ENCODE assay signal across 16 mouse cellular contexts in genomic region chr3:103733176-103733575, GRCm38 (mm10). TPM values are rescaled to one million over a fixed set of nuclear protein-coding genes. Genes with fewer than 3 reads are reported as not detected.
A peak's percentile ranks its signal among the peaks of the same experiment; 100 is the strongest.
DNase-seq lines count a peak whose midpoint lies in the region; ATAC-seq and TF ChIP-seq lines count a peak whose summit lies in the region.
"Had no signal": no experiment of that assay in that cellular context is flagged by ENCODE, and none has a peak within 500 bp of the region (broad histone marks: within the 10 kb centered on the region; RNA-seq: fewer than 3 reads in every experiment).

No protein-coding gene starts in this region.

- H3K9me3 ChIP-seq in kidney, embryonic 14.5 days (ENCODE audit: control insufficient read depth, low read length) = no peaks in the 10 kb centered on the region
- H3K9me3 ChIP-seq in midbrain, embryonic 10.5 days (replicated peaks) = peaks cover 6% of the 10 kb centered on the region; the same call in 1 of the 2 replicates
- H3K9me3 ChIP-seq in midbrain, embryonic 11.5 days (ENCODE audit: control insufficient read depth, low read length) = no peaks in the 10 kb centered on the region
- H3K9me3 ChIP-seq in forebrain, postnatal 0 days (ENCODE audit: low read length) = no peaks in the 10 kb centered on the region
- H3K9me3 ChIP-seq in stomach, embryonic 16.5 days (replicated peaks; ENCODE audit: control insufficient read depth, low read length) = no peaks in the 10 kb centered on the region
- H3K9me3 ChIP-seq: liver, embryonic 13.5 days; midbrain, embryonic 12.5 days had no signal

- H3K36me3 ChIP-seq in kidney, embryonic 14.5 days (ENCODE audit: control insufficient read depth, insufficient read depth, low read length) = peaks cover 4% of the 10 kb centered on the region; the same call in 1 of the 2 replicates
- H3K36me3 ChIP-seq in midbrain, embryonic 10.5 days = peaks cover 10% of the 10 kb centered on the region
- H3K36me3 ChIP-seq in midbrain, embryonic 11.5 days (ENCODE audit: control insufficient read depth, insufficient read depth, low read length) = no peaks in the 10 kb centered on the region
- H3K36me3 ChIP-seq in forebrain, postnatal 0 days (ENCODE audit: insufficient read depth) = no peaks in the 10 kb centered on the region
- no peaks in the 10 kb centered on the region for H3K36me3 ChIP-seq in stomach, embryonic 16.5 days (ENCODE audit: control insufficient read depth, insufficient read depth, low read length)
- H3K36me3 ChIP-seq: midbrain, embryonic 12.5 days had no signal

- H3K4me3 ChIP-seq in kidney, embryonic 14.5 days (ENCODE audit: low read length) = no peak overlapping the region
- H3K4me3 ChIP-seq in midbrain, embryonic 10.5 days = no peak overlapping the region
- H3K4me3 ChIP-seq in midbrain, embryonic 11.5 days (ENCODE audit: low read depth, low read length) = no peak overlapping the region
- H3K4me3 ChIP-seq in forebrain, postnatal 0 days (ENCODE audit: low read depth, low read length) = no peak overlapping the region
- H3K4me3 ChIP-seq in stomach, embryonic 16.5 days (replicated peaks; ENCODE audit: low read length) = no peak overlapping the region
- H3K4me3 ChIP-seq: liver, embryonic 13.5 days had no signal

- no peak for TF ChIP-seq CTCF in forebrain, postnatal 0 days (IDR thresholded peaks at IDR 0.05; ENCODE audit: low read depth)

- ATAC-seq in kidney, embryonic 14.5 days (ENCODE audit: low FRiP score, low TSS enrichment) = no peak
- ATAC-seq in midbrain, embryonic 11.5 days (ENCODE audit: low FRiP score) = no peak
- ATAC-seq in forebrain, postnatal 0 days = no peak
- ATAC-seq in stomach, embryonic 16.5 days (ENCODE audit: insufficient read depth, low FRiP score) = no peak
- ATAC-seq: CD4-positive, CD25-positive, alpha-beta regulatory T cell, adult 4 months had no signal

- H3K4me1 ChIP-seq in kidney, embryonic 14.5 days (ENCODE audit: control insufficient read depth, insufficient read depth, low read length) = peaks cover 48% of the 10 kb centered on the region
- peaks cover 56% of the 10 kb centered on the region for H3K4me1 ChIP-seq in midbrain, embryonic 10.5 days
- peaks cover 40% of the 10 kb centered on the region for H3K4me1 ChIP-seq in midbrain, embryonic 11.5 days (ENCODE audit: control insufficient read depth, insufficient read depth, low read length)
- peaks cover 19% of the 10 kb centered on the region for H3K4me1 ChIP-seq in forebrain, postnatal 0 days (ENCODE audit: insufficient read depth)
- H3K4me1 ChIP-seq in stomach, embryonic 16.5 days (ENCODE audit: control insufficient read depth, insufficient read depth, low read length) = peaks cover 45% of the 10 kb centered on the region

- no peaks in the 10 kb centered on the region for H3K27me3 ChIP-seq in kidney, embryonic 14.5 days (ENCODE audit: control insufficient read depth, insufficient read depth, low read length)
- H3K27me3 ChIP-seq in midbrain, embryonic 10.5 days (ENCODE audit: low read depth, poor library complexity, severe bottlenecking) = peaks cover 13% of the 10 kb centered on the region; the same call in 1 of the 2 replicates
- H3K27me3 ChIP-seq in midbrain, embryonic 11.5 days (ENCODE audit: control insufficient read depth, insufficient read depth, low read length) = no peaks in the 10 kb centered on the region
- H3K27me3 ChIP-seq in forebrain, postnatal 0 days (ENCODE audit: insufficient read depth, low read length) = no peaks in the 10 kb centered on the region
- H3K27me3 ChIP-seq in stomach, embryonic 16.5 days (ENCODE audit: control insufficient read depth, insufficient read depth, low read length) = no peaks in the 10 kb centered on the region
- H3K27me3 ChIP-seq: liver, embryonic 13.5 days had no signal

- no peak for DNase-seq in kidney, adult 11 months
- DNase-seq in midbrain, embryonic 10.5 days (ENCODE audit: low spot score) = no peak
- DNase-seq in midbrain, embryonic 11.5 days (ENCODE audit: low spot score, missing footprints) = no peak
- no peak for DNase-seq in forebrain, postnatal 0 days
- DNase-seq in cerebellum, postnatal 36 days = no peak
- DNase-seq in cerebellum, adult 11 months = no peak
- DNase-seq: liver, embryonic 13.5 days; thymus, postnatal 36 days had no signal

- H3K27ac ChIP-seq in kidney, embryonic 14.5 days (ENCODE audit: low read depth, low read length) = peak overlapping the region; percentile 73; the same call in 1 of the 2 replicates
- H3K27ac ChIP-seq in midbrain, embryonic 10.5 days (replicated peaks) = peak overlapping the region; percentile 91
- H3K27ac ChIP-seq in midbrain, embryonic 11.5 days (ENCODE audit: low read depth, low read length) = no peak overlapping the region
- H3K27ac ChIP-seq in forebrain, postnatal 0 days (ENCODE audit: low read depth, low read length) = peak overlapping the region; percentile 82; the same call in 1 of the 2 replicates
- peak overlapping the region; percentile 30; the same call in 1 of the 2 replicates for H3K27ac ChIP-seq in stomach, embryonic 16.5 days (ENCODE audit: low read length)
- H3K27ac ChIP-seq: liver, embryonic 13.5 days had no signal

- 24% methylated on average over 2 of the region's 2 CpGs for WGBS in kidney, embryonic 14.5 days
- 39% methylated on average over 2 of the region's 2 CpGs for WGBS in midbrain, embryonic 10.5 days
- WGBS in midbrain, embryonic 11.5 days = 30% methylated on average over 2 of the region's 2 CpGs
- WGBS in forebrain, postnatal 0 days = 21% methylated on average over 2 of the region's 2 CpGs
- WGBS in stomach, embryonic 16.5 days = 22% methylated on average over 2 of the region's 2 CpGs

- no peak overlapping the region for H3K4me2 ChIP-seq in kidney, embryonic 14.5 days (replicated peaks; ENCODE audit: low read depth, low read length)
- no peak overlapping the region for H3K4me2 ChIP-seq in midbrain, embryonic 11.5 days
- H3K4me2 ChIP-seq in forebrain, postnatal 0 days (ENCODE audit: low read depth) = no peak overlapping the region
- no peak overlapping the region for H3K4me2 ChIP-seq in stomach, embryonic 16.5 days (ENCODE audit: low read depth, low read length)
- H3K4me2 ChIP-seq: liver, embryonic 13.5 days had no signal

- no peak overlapping the region for H3K9ac ChIP-seq in kidney, embryonic 14.5 days (ENCODE audit: low read depth, low read length)
- no peak overlapping the region for H3K9ac ChIP-seq in midbrain, embryonic 11.5 days (ENCODE audit: low read length)
- H3K9ac ChIP-seq in forebrain, postnatal 0 days = no peak overlapping the region
- no peak overlapping the region for H3K9ac ChIP-seq in stomach, embryonic 16.5 days (ENCODE audit: low read length)
- H3K9ac ChIP-seq: liver, embryonic 13.5 days; midbrain, embryonic 12.5 days had no signal

RNA-seq across cellular contexts. Expression of gene Olfml3, which starts 4.6 kb away (rescaled TPM):
- 56.6 and 58.4 TPM in 2 replicates for polyA plus RNA-seq in kidney, embryonic 14.5 days (2014; fragmentation: Nextera tagmentation; extraction: Ambion mirVana)
- polyA plus RNA-seq in midbrain, embryonic 10.5 days (2016; fragmentation: Nextera tagmentation; extraction: Ambion mirVana) = 9.9 TPM in 2 replicates
- polyA plus RNA-seq in midbrain, embryonic 11.5 days (2014; fragmentation: Nextera tagmentation; extraction: Ambion mirVana) = 8.9 and 10.5 TPM in 2 replicates
- total RNA-seq in forebrain, postnatal 0 days (2014; rRNA removed) = 5.3 and 7.9 TPM in 2 replicates
- polyA plus RNA-seq in forebrain, postnatal 0 days (2015; fragmentation: Nextera tagmentation; extraction: Ambion mirVana) = 5.5 and 6.4 TPM in 2 replicates
- polyA plus RNA-seq in stomach, embryonic 16.5 days (2015; fragmentation: Nextera tagmentation; extraction: Ambion mirVana) = 51.8 and 57.3 TPM in 2 replicates

RNA-seq across cellular contexts. Expression of gene Gm10964, which starts 6.0 kb away (rescaled TPM):
- not detected in 2 replicates for polyA plus RNA-seq in kidney, embryonic 14.5 days (2014; fragmentation: Nextera tagmentation; extraction: Ambion mirVana)
- not detected in 2 replicates for polyA plus RNA-seq in midbrain, embryonic 10.5 days (2016; fragmentation: Nextera tagmentation; extraction: Ambion mirVana)
- polyA plus RNA-seq in midbrain, embryonic 11.5 days (2014; fragmentation: Nextera tagmentation; extraction: Ambion mirVana) = not detected in 2 replicates
- not detected in 2 replicates for total RNA-seq in forebrain, postnatal 0 days (2014; rRNA removed)
- not detected in 2 replicates for polyA plus RNA-seq in forebrain, postnatal 0 days (2015; fragmentation: Nextera tagmentation; extraction: Ambion mirVana)
- polyA plus RNA-seq in stomach, embryonic 16.5 days (2015; fragmentation: Nextera tagmentation; extraction: Ambion mirVana) = not detected in 2 replicates
- total RNA-seq: gastrocnemius, postnatal 4 days; left cerebral cortex, adult 18-20 months had no signal
- polyA plus RNA-seq: CD4-positive, CD25-positive, alpha-beta regulatory T cell, adult 4 months; heart, postnatal 0 days; liver, embryonic 13.5 days; midbrain, embryonic 12.5 days; neural tube, embryonic 11.5 days had no signal

RNA-seq across cellular contexts. Expression of gene Hipk1, which starts 58.2 kb away (rescaled TPM):
- 16.1 and 19.0 TPM in 2 replicates for polyA plus RNA-seq in kidney, embryonic 14.5 days (2014; fragmentation: Nextera tagmentation; extraction: Ambion mirVana)
- polyA plus RNA-seq in midbrain, embryonic 10.5 days (2016; fragmentation: Nextera tagmentation; extraction: Ambion mirVana) = 9.9 and 10.8 TPM in 2 replicates
- 15.9 and 16.6 TPM in 2 replicates for polyA plus RNA-seq in midbrain, embryonic 11.5 days (2014; fragmentation: Nextera tagmentation; extraction: Ambion mirVana)
- total RNA-seq in forebrain, postnatal 0 days (2014; rRNA removed) = 36.1 and 47.4 TPM in 2 replicates
- 4.2 and 5.6 TPM in 2 replicates for polyA plus RNA-seq in forebrain, postnatal 0 days (2015; fragmentation: Nextera tagmentation; extraction: Ambion mirVana)
- 10.9 and 11.3 TPM in 2 replicates for polyA plus RNA-seq in stomach, embryonic 16.5 days (2015; fragmentation: Nextera tagmentation; extraction: Ambion mirVana)
